Mouse (Mus musculus) heart, adult 2 months (tissue): Measurements from ENCODE around the gene Sptbn4. TPM values are rescaled to one million over a fixed set of nuclear protein-coding genes. Genes with fewer than 3 reads are reported as not detected.

Experiments used
- DNase-seq, 2 experiments: peaks; one replicate each; pipeline ENCODE4 v3.0.0; 2021
- H3K27ac ChIP-seq: fragments of 200-600 bp; 2 replicates; pipeline ENCODE4 v1.8.1; 2022
- H3K27me3 ChIP-seq: fragments of 200-500 bp; 2 replicates; pipeline ENCODE4 v1.6.1; 2012; ENCODE audit warnings: mild to moderate bottlenecking, low read length, inconsistent platforms, mixed read lengths; ENCODE audit not compliant: control insufficient read depth, insufficient read depth
- H3K36me3 ChIP-seq: fragments of 200-500 bp; 2 replicates; pipeline ENCODE4 v1.6.1; 2012; ENCODE audit warnings: low read length, inconsistent platforms; ENCODE audit not compliant: control insufficient read depth, insufficient read depth
- H3K4me1 ChIP-seq: fragments of 200-500 bp; 2 replicates; pipeline ENCODE4 v1.6.1; 2011; ENCODE audit warnings: low read length; ENCODE audit not compliant: control insufficient read depth, insufficient read depth
- H3K4me3 ChIP-seq: fragments of 200-600 bp; 2 replicates; pipeline ENCODE4 v1.8.1; 2022
- H3K79me2 ChIP-seq: fragments of 200-500 bp; replicated peaks from 2 replicates; pipeline ENCODE4 v1.6.1; 2012; ENCODE audit warnings: mild to moderate bottlenecking, inconsistent platforms, low read length, moderate library complexity, mixed read lengths; ENCODE audit not compliant: control insufficient read depth, insufficient read depth
- H3K9ac ChIP-seq: fragments of 200-500 bp; 2 replicates; pipeline ENCODE4 v1.6.1; 2012; ENCODE audit warnings: low read depth, mild to moderate bottlenecking, control low read depth, inconsistent platforms, low read length, mixed read lengths
- CTCF ChIP-seq: fragments of 200-600 bp; IDR thresholded peaks from 2 replicates; pipeline ENCODE4 v1.8.1; 2022; ENCODE audit warnings: antibody characterized with exemption, mild to moderate bottlenecking, moderate library complexity
- EP300 ChIP-seq: fragments of 200-500 bp; IDR thresholded peaks from 2 replicates; pipeline ENCODE4 v1.6.1; 2011; ENCODE audit warnings: low read depth, low read length, control low read depth; ENCODE audit not compliant: insufficient read depth
- POLR2A ChIP-seq: fragments of 200-500 bp; IDR thresholded peaks from 2 replicates; pipeline ENCODE4 v1.6.1; 2011; ENCODE audit warnings: mild to moderate bottlenecking, low read depth, low read length, control low read depth; ENCODE audit not compliant: insufficient read depth
- WGBS: fragments of 180-500 bp; shearing (Covaris S2); methylation state at CpG from one replicate; pipeline ENCODE4 v1.1.7; 2018; 5-methylcytosine and 5-hydroxymethylcytosine counted together
- intact Hi-C: fragments of 180-260 bp; cut with DNase I; formaldehyde crosslinking; loops from one replicate; pipeline ENCODE4 v1.15.1; 2025
- polyA plus RNA-seq: library from polyadenylated mRNA; depleted of rRNA; stranded (reverse); fragments of >200 nt; gene quantifications from 2 replicates; pipeline ENCODE4 v1.2.3, GENCODE M21; 2012
- total RNA-seq, 2 experiments: library from RNA; stranded (reverse); gene quantifications; 2 replicates each; pipeline ENCODE4 v1.2.3; 2021

Sptbn4 gene
- total and polyA plus RNA-seq, 3 experiments: 0.18 to 0.23 (median 0.20) TPM

GRCm38 (mm10) chr7:27330709-27331540 lies 116.6 kb downstream of the Sptbn4 start:
- peak overlapping the region; percentile 96 for H3K27ac ChIP-seq
- peak overlapping the region; percentile 56 for H3K9ac ChIP-seq
- peak overlapping the region; percentile 56 for H3K4me3 ChIP-seq
- peak; percentile 67 for TF ChIP-seq POLR2A
- peak; percentile 98 for TF ChIP-seq EP300
- no peak for TF ChIP-seq CTCF
- no peaks in the 10 kb centered on the region for H3K79me2 ChIP-seq
- intact Hi-C loops: loop anchor here (1.0 to 5.0 kb wide), 4 partner anchors 23 to 261 kb away; partner anchors contain the start of gene Akt2
- WGBS: 1% methylated on average over 39 of the region's 39 CpGs
- H3K36me3 ChIP-seq: peaks cover 7% of the 10 kb centered on the region
- peak; percentile 96 for DNase-seq
- H3K4me1 ChIP-seq: peaks cover 17% of the 10 kb centered on the region
- 0 out of 2 replicates have a peak, but pooled peaks cover 2% of the 10 kb centered on the region for H3K27me3 ChIP-seq

- 46% methylated on average over 17 of the region's 17 CpGs for WGBS
- DNase-seq: peak in 1 of 2 experiments; percentile 31
- Histone ChIP-seq H3K27ac (peak overlapping the region; percentile 96), H3K4me3 (peak overlapping the region; percentile 56; the same call in 1 of the 2 replicates), H3K4me1 (peaks cover 19% of the 10 kb centered on the region), H3K79me2 (no peaks in the 10 kb centered on the region), H3K36me3 (peaks cover 7% of the 10 kb centered on the region), H3K27me3 (0 out of 2 replicates have a peak, but pooled peaks cover 2% of the 10 kb centered on the region), H3K9ac (no peak overlapping the region)
- intact Hi-C loops: loop anchor here (1.0 to 5.0 kb wide), 5 partner anchors 22 to 262 kb away; partner anchors contain the start of gene Akt2
- no peak for TF ChIP-seq CTCF
- no peak for TF ChIP-seq EP300
Measured at GRCm38 (mm10) chr7:27329981-27330380, 117.5 kb downstream of the Sptbn4 start.

- Histone ChIP-seq H3K27ac (peak overlapping the region; percentile 44), H3K27me3 (0 out of 2 replicates have a peak, but pooled peaks cover 2% of the 10 kb centered on the region), H3K4me1 (peaks cover 19% of the 10 kb centered on the region), H3K79me2 (no peaks in the 10 kb centered on the region), H3K9ac (peak overlapping the region; percentile 54), H3K4me3 (peak overlapping the region; percentile 26; the same call in 1 of the 2 replicates), H3K36me3 (peaks cover 7% of the 10 kb centered on the region)
- peak; percentile 88 to 89 for DNase-seq
- WGBS: 12% methylated on average over 45 of the region's 45 CpGs
- peak; percentile 86 for TF ChIP-seq CTCF
- no peak for TF ChIP-seq POLR2A
- 0 out of 2 replicates have a peak, but pooled peaks have one; percentile 57 for TF ChIP-seq EP300
- intact Hi-C loops: loop anchor here (5.0 kb wide), 1 partner anchor 167 kb away; no protein-coding TSS in a partner anchor
Measured at GRCm38 (mm10) chr7:27329326-27329947, 118.0 kb downstream of the Sptbn4 start.

- no peak for TF ChIP-seq EP300
- no peak for TF ChIP-seq CTCF
- no peak for TF ChIP-seq POLR2A
- H3K79me2 ChIP-seq: no peaks in the 10 kb centered on the region
- no peak overlapping the region for H3K9ac ChIP-seq
- peaks cover 19% of the 10 kb centered on the region for H3K4me1 ChIP-seq
- DNase-seq: peak; percentile 62 to 73
- H3K27ac ChIP-seq: peak overlapping the region; percentile 44
- intact Hi-C loops: loop anchor here (5.0 kb wide), 1 partner anchor 166 kb away; no protein-coding TSS in a partner anchor
- 26% methylated on average over 16 of the region's 16 CpGs for WGBS
- peaks cover 7% of the 10 kb centered on the region for H3K36me3 ChIP-seq
- H3K27me3 ChIP-seq: 0 out of 2 replicates have a peak, but pooled peaks cover 2% of the 10 kb centered on the region
- no peak overlapping the region for H3K4me3 ChIP-seq
Measured at GRCm38 (mm10) chr7:27328648-27329047, 118.8 kb downstream of the Sptbn4 start.

- Histone ChIP-seq H3K9ac (no peak overlapping the region), H3K27ac (peak overlapping the region; percentile 44), H3K4me1 (peaks cover 19% of the 10 kb centered on the region), H3K4me3 (no peak overlapping the region), H3K79me2 (no peaks in the 10 kb centered on the region), H3K27me3 (0 out of 2 replicates have a peak, but pooled peaks cover 2% of the 10 kb centered on the region), H3K36me3 (peaks cover 7% of the 10 kb centered on the region)
- intact Hi-C loops: loop anchor here (5.0 kb wide), 1 partner anchor 166 kb away; no protein-coding TSS in a partner anchor
- WGBS: 60% methylated on average over 11 of the region's 11 CpGs
- DNase-seq: peak; percentile 31 to 43
- TF ChIP-seq POLR2A (no peak), CTCF (no peak), EP300 (no peak)
Measured at GRCm38 (mm10) chr7:27328161-27328560, 119.3 kb downstream of the Sptbn4 start.
